Mouse (Mus musculus) stomach, embryonic 15.5 days (tissue): ENCODE results near the gene Tnc. TPM values are rescaled to one million over a fixed set of nuclear protein-coding genes. Genes with fewer than 3 reads are reported as not detected.
A peak's percentile ranks its signal among the peaks of the same experiment; 100 is the strongest.

Experiments
- ATAC-seq: fragments of 200-750 bp; cut with Nextera tagmentation; 2 replicates; pipeline ENCODE4 v1.8.0; 2017; ENCODE audit warnings: low read depth, moderate number of reproducible peaks, moderate TSS enrichment; ENCODE audit not compliant: insufficient read depth, low FRiP score
- H3K27ac ChIP-seq: fragments of 300-500 bp; sonication (generic); 2 replicates; pipeline ENCODE4 v1.5.1; 2015; ENCODE audit warnings: mild to moderate bottlenecking, inconsistent platforms
- H3K27me3 ChIP-seq: fragments of 300-500 bp; sonication (generic); replicated peaks from 2 replicates; pipeline ENCODE4 v1.6.1; 2015; ENCODE audit warnings: inconsistent platforms
- H3K36me3 ChIP-seq: fragments of 300-500 bp; sonication (generic); 2 replicates; pipeline ENCODE4 v1.6.1; 2015; ENCODE audit warnings: inconsistent platforms
- H3K4me1 ChIP-seq: fragments of 300-500 bp; sonication (generic); 2 replicates; pipeline ENCODE4 v1.6.1; 2015; ENCODE audit warnings: inconsistent platforms
- H3K4me2 ChIP-seq: fragments of 300-500 bp; sonication (generic); 2 replicates; pipeline ENCODE4 v1.6.1; 2015; ENCODE audit warnings: mild to moderate bottlenecking, inconsistent platforms
- H3K4me3 ChIP-seq: fragments of 300-500 bp; sonication (generic); replicated peaks from 2 replicates; pipeline ENCODE4 v1.5.1; 2015; ENCODE audit warnings: inconsistent platforms
- H3K9ac ChIP-seq: fragments of 300-500 bp; sonication (generic); 2 replicates; pipeline ENCODE4 v1.6.1; 2015; ENCODE audit warnings: inconsistent platforms
- H3K9me3 ChIP-seq: fragments of 300-500 bp; sonication (generic); 2 replicates; pipeline ENCODE4 v1.6.1; 2016; ENCODE audit warnings: inconsistent platforms
- WGBS: fragments of 180-500 bp; shearing (Covaris S2); methylation state at CpG from one replicate; pipeline ENCODE4 v1.1.7; 2015; 5-methylcytosine and 5-hydroxymethylcytosine counted together
- polyA plus RNA-seq: library from polyadenylated mRNA; unstranded; fragments of >200 nt; fragmentation: Nextera tagmentation; extraction: Ambion mirVana; gene quantifications from 2 replicates; pipeline ENCODE4 v1.2.1, GENCODE M21; 2015

Gene Tnc
- polyA plus RNA-seq, 1 experiment from 2014 or later = 12.6 TPM

DNA sequence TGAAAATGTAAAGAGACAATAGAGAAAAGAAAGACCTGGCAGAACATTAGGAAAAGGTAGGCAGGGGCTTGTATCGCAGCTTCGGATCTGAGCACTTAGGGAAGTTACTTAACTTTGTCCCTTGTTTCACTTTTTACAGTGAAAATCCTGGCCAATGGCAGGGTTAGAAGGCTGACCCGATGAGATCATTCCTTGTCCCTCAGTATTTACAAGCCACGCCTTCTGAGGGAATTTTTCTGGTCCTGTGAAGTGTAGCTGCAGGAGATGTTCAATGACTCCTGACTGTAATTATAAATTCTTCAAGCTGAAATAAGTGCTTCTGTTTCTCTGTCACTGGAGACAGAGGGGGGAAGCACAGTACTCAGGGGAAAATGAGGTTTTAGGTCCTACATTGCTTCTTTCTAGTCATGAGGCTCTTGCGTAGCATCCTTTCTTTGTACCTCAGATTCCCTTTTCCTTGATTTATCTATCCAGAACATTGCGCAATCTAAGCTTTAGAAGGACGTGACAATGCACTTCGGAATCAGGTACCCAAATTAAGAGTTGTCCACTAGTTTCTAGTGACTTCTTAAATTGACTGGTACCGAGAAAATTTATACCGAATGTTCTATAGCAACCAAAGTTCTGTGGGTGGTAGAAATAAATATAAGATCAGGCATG is 25.8 kb downstream of the Tnc start:
- no peak overlapping the region for H3K9ac ChIP-seq
- H3K9me3 ChIP-seq = no peaks in the 10 kb centered on the region
- H3K4me1 ChIP-seq = no peaks in the 10 kb centered on the region
- H3K27me3 ChIP-seq = no peaks in the 10 kb centered on the region
- ATAC-seq = no peak
- no peaks in the 10 kb centered on the region for H3K36me3 ChIP-seq
- WGBS = 86% methylated on average over 10 of the region's 10 CpGs
- H3K27ac ChIP-seq = no peak overlapping the region
- H3K4me2 ChIP-seq = no peak overlapping the region
- no peak overlapping the region for H3K4me3 ChIP-seq

- WGBS = 90% methylated on average over 8 of the region's 8 CpGs
- no peaks in the 10 kb centered on the region for H3K4me1 ChIP-seq
- no peak overlapping the region for H3K27ac ChIP-seq
- H3K4me2 ChIP-seq = no peak overlapping the region
- H3K36me3 ChIP-seq = no peaks in the 10 kb centered on the region
- no peak overlapping the region for H3K9ac ChIP-seq
- ATAC-seq = no peak
- H3K27me3 ChIP-seq = no peaks in the 10 kb centered on the region
- no peaks in the 10 kb centered on the region for H3K9me3 ChIP-seq
- no peak overlapping the region for H3K4me3 ChIP-seq
Measured at GRCm38 (mm10) chr4:64020151-64020550, 26.7 kb downstream of the Tnc start.

DNA sequence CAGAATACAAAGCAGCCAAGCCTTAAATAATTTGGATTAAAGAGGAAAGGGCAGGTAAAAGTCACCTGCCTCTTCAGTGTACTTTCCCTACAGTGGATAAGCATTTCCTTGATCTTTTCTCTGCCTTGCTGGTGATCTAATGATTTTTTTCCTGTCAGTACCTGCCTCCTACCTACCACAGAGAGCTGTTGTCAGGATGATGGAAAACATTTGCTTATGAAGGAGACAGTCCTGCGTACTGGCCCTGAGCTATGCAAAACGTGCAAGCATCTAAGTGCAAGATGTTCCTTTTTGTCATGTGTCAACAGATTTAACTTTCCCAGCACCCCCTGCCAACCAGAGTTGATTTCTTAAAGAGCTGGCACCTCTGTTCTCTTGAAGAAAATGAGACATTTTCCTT is 35.5 kb downstream of the Tnc start:
- H3K4me3 ChIP-seq = no peak overlapping the region
- 18% methylated on average over 2 of the region's 2 CpGs for WGBS
- H3K4me1 ChIP-seq = no peaks in the 10 kb centered on the region
- no peaks in the 10 kb centered on the region for H3K9me3 ChIP-seq
- ATAC-seq = peak; percentile 14; the same call in 1 of the 2 replicates
- no peaks in the 10 kb centered on the region for H3K27me3 ChIP-seq
- H3K36me3 ChIP-seq = no peaks in the 10 kb centered on the region
- no peak overlapping the region for H3K27ac ChIP-seq
- no peak overlapping the region for H3K4me2 ChIP-seq
- no peak overlapping the region for H3K9ac ChIP-seq

GRCm38 (mm10) chr4:64009936-64010335 is 36.9 kb downstream of the Tnc start:
- H3K4me1 ChIP-seq = no peaks in the 10 kb centered on the region
- ATAC-seq = no peak
- 93% methylated on average over 1 of the region's 1 CpGs for whole genome bisulfite sequencing

GRCm38 (mm10) chr4:64005198-64005597 is 41.6 kb downstream of the Tnc start:
- no peak for ATAC-seq
- Histone ChIP-seq H3K4me2 (no peak overlapping the region), H3K9ac (no peak overlapping the region), H3K9me3 (no peaks in the 10 kb centered on the region), H3K4me1 (no peaks in the 10 kb centered on the region), H3K27ac (no peak overlapping the region), H3K36me3 (no peaks in the 10 kb centered on the region), H3K27me3 (no peaks in the 10 kb centered on the region), H3K4me3 (no peak overlapping the region)
- WGBS = 88% methylated on average over 4 of the region's 4 CpGs

More at GRCm38 (mm10) chr4:64009936-64010335, 36.9 kb downstream of the Tnc start:
- H3K27ac ChIP-seq = no peak overlapping the region
- H3K4me3 ChIP-seq = no peak overlapping the region
- no peaks in the 10 kb centered on the region for H3K27me3 ChIP-seq
- no peak overlapping the region for H3K9ac ChIP-seq
- H3K4me2 ChIP-seq = no peak overlapping the region
- no peaks in the 10 kb centered on the region for H3K36me3 ChIP-seq
- no peaks in the 10 kb centered on the region for H3K9me3 ChIP-seq

- Histone ChIP-seq H3K4me2 (no peak overlapping the region), H3K9ac (no peak overlapping the region), H3K27me3 (no peaks in the 10 kb centered on the region), H3K4me3 (no peak overlapping the region), H3K9me3 (no peaks in the 10 kb centered on the region), H3K36me3 (no peaks in the 10 kb centered on the region), H3K27ac (no peak overlapping the region), H3K4me1 (no peaks in the 10 kb centered on the region)
- 52% methylated on average over 3 of the region's 3 CpGs for WGBS
- no peak for ATAC-seq
Measured at GRCm38 (mm10) chr4:64003677-64004076, 43.1 kb downstream of the Tnc start.

- H3K9ac ChIP-seq = no peak overlapping the region
- H3K4me1 ChIP-seq = no peaks in the 10 kb centered on the region
- H3K36me3 ChIP-seq = no peaks in the 10 kb centered on the region
- ATAC-seq = no peak
- H3K27me3 ChIP-seq = no peaks in the 10 kb centered on the region
- H3K4me3 ChIP-seq = no peak overlapping the region
- no peak overlapping the region for H3K4me2 ChIP-seq
- H3K27ac ChIP-seq = no peak overlapping the region
- no peaks in the 10 kb centered on the region for H3K9me3 ChIP-seq
- WGBS = 63% methylated on average over 2 of the region's 2 CpGs
Measured at GRCm38 (mm10) chr4:64002168-64002567, 44.6 kb downstream of the Tnc start.

DNA sequence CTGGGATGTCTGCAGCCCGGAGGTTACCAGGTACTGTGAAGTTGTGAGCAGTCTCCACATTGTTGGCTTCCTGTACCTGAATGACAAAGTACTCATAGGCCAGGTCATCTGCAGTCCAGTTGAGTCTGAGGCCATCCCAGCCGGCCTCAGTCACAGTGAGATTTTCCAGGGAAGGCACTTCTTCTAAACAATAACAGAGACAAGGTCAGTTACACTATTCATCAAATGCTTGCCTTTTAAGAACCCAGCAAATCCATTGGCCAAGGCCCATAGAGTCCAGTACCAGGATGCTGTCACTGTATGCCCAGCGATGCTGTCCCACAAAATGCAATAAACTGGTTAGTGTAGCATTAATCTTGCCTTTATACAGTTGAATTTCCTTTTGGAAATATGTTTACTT is 46.0 kb downstream of the Tnc start:
- Histone ChIP-seq H3K9ac (no peak overlapping the region), H3K4me2 (no peak overlapping the region), H3K4me3 (no peak overlapping the region), H3K27me3 (no peaks in the 10 kb centered on the region), H3K9me3 (no peaks in the 10 kb centered on the region), H3K27ac (no peak overlapping the region), H3K36me3 (no peaks in the 10 kb centered on the region), H3K4me1 (no peaks in the 10 kb centered on the region)
- 46% methylated on average over 3 of the region's 3 CpGs for WGBS
- ATAC-seq = no peak

GRCm38 (mm10) chr4:64000293-64000692 is 46.5 kb downstream of the Tnc start:
- H3K27me3 ChIP-seq = no peaks in the 10 kb centered on the region
- no peak overlapping the region for H3K9ac ChIP-seq
- H3K36me3 ChIP-seq = no peaks in the 10 kb centered on the region
- no peak for ATAC-seq
- no peak overlapping the region for H3K4me3 ChIP-seq
- H3K9me3 ChIP-seq = no peaks in the 10 kb centered on the region
- no peak overlapping the region for H3K27ac ChIP-seq
- WGBS = 58% methylated on average over 4 of the region's 4 CpGs
- H3K4me2 ChIP-seq = no peak overlapping the region
- no peaks in the 10 kb centered on the region for H3K4me1 ChIP-seq

- Histone ChIP-seq H3K36me3 (no peaks in the 10 kb centered on the region), H3K4me1 (no peaks in the 10 kb centered on the region), H3K9ac (no peak overlapping the region), H3K27ac (no peak overlapping the region), H3K4me2 (no peak overlapping the region), H3K27me3 (no peaks in the 10 kb centered on the region), H3K9me3 (no peaks in the 10 kb centered on the region), H3K4me3 (no peak overlapping the region)
- no peak for ATAC-seq
- WGBS = 40% methylated on average over 2 of the region's 2 CpGs
Measured at GRCm38 (mm10) chr4:63993462-63994113, 53.2 kb downstream of the Tnc start.

GRCm38 (mm10) chr4:63990216-63990615 is 56.6 kb downstream of the Tnc start:
- 84% methylated on average over 1 of the region's 1 CpGs for WGBS
- no peak for ATAC-seq
- H3K27me3 ChIP-seq = no peaks in the 10 kb centered on the region
- no peaks in the 10 kb centered on the region for H3K4me1 ChIP-seq
- H3K36me3 ChIP-seq = no peaks in the 10 kb centered on the region
- H3K4me2 ChIP-seq = no peak overlapping the region
- no peak overlapping the region for H3K27ac ChIP-seq
- H3K9ac ChIP-seq = no peak overlapping the region
- no peak overlapping the region for H3K4me3 ChIP-seq
- H3K9me3 ChIP-seq = no peaks in the 10 kb centered on the region

DNA sequence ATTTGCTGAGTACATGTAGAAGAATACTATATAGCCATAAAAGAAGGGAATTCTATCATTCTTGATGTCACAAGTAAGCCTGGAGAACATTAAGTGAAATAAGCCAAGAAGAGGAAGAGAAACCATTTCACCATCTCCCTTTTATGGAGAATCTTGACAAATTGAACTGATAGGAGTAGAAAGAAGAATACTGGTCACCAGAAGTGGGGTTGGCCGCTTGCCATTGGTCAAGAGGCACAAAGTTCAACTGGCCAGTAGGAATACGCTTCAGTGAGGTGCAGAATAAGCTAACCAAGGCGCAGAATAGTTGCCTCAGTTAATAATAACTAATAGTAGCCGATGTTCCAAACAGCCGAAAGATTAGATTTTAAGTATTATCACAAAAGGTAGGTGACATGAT is 58.7 kb downstream of the Tnc start:
- Histone ChIP-seq H3K4me3 (no peak overlapping the region), H3K9ac (no peak overlapping the region), H3K36me3 (no peaks in the 10 kb centered on the region), H3K27ac (no peak overlapping the region), H3K4me1 (peaks cover 2% of the 10 kb centered on the region; the same call in 1 of the 2 replicates), H3K9me3 (no peaks in the 10 kb centered on the region), H3K4me2 (no peak overlapping the region), H3K27me3 (no peaks in the 10 kb centered on the region)
- no peak for ATAC-seq
- WGBS = 92% methylated on average over 5 of the region's 5 CpGs
